Mouse (Mus musculus): ENCODE data around the gene Vav3. TPM values are rescaled to one million over a fixed set of nuclear protein-coding genes. Genes with fewer than 3 reads are reported as not detected.

Vav3 gene
- 7.6 TPM for polyA plus RNA-seq (2014; fragmentation: Illumina TruSeq; extraction: RNeasy Lipid Tissue Mini Kit (QIAGEN cat#74804); ENCODE audit: low read depth, low replicate concordance)

GRCm38 (mm10) chr3:109340274-109341070, at the start of gene Vav3:
Gene Vav3 (plus strand): TSS chr3:109340653.

Other genes starting within 250 kb of the Vav3 start
- 187 TPM for gene Slc25a24, start 217.5 kb upstream of the Vav3 start, polyA plus RNA-seq (2014; fragmentation: Illumina TruSeq; extraction: RNeasy Lipid Tissue Mini Kit (QIAGEN cat#74804); ENCODE audit: low read depth, low replicate concordance)

Data from adrenal gland, adult 10 weeks (tissue).